Mouse (Mus musculus) embryonic fibroblast, embryonic 13.5 days (primary cell): ENCODE data around the gene Icmt. TPM values are rescaled to one million over a fixed set of nuclear protein-coding genes. Genes with fewer than 3 reads are reported as not detected.
A peak's percentile ranks its signal among the peaks of the same experiment; 100 is the strongest.

Experiments
- H3K27ac ChIP-seq: 2 replicates; pipeline ENCODE4 v1.5.1; 2012; ENCODE audit warnings: low read length, control low read depth, inconsistent platforms; ENCODE audit not compliant: insufficient read depth
- H3K4me1 ChIP-seq: 2 replicates; pipeline ENCODE4 v1.6.1; 2011; ENCODE audit warnings: low read length; ENCODE audit not compliant: control insufficient read depth, insufficient read depth
- H3K4me3 ChIP-seq: 2 replicates; pipeline ENCODE4 v1.5.1; 2011; ENCODE audit warnings: mild to moderate bottlenecking, control low read depth, low read length; ENCODE audit not compliant: insufficient read depth
- CTCF ChIP-seq: IDR thresholded peaks from 2 replicates; pipeline ENCODE4 v1.5.1; 2011; ENCODE audit warnings: mild to moderate bottlenecking, control low read depth, low read length, moderate library complexity, borderline replicate concordance; ENCODE audit not compliant: insufficient read depth
- POLR2A ChIP-seq: IDR thresholded peaks from 2 replicates; pipeline ENCODE4 v1.6.1; 2011; ENCODE audit warnings: low read depth, mild to moderate bottlenecking, control low read depth, low read length, moderate library complexity
- polyA plus RNA-seq: library from polyadenylated mRNA; stranded (reverse); fragments of >200 nt; gene quantifications from 2 replicates; pipeline ENCODE4 v1.2.4, GENCODE M21; 2011; ENCODE audit warnings: low read depth; ENCODE audit not compliant: missing spikeins, insufficient read length

Gene Icmt
- polyA plus RNA-seq, 1 experiment: 34.2 TPM

DNA sequence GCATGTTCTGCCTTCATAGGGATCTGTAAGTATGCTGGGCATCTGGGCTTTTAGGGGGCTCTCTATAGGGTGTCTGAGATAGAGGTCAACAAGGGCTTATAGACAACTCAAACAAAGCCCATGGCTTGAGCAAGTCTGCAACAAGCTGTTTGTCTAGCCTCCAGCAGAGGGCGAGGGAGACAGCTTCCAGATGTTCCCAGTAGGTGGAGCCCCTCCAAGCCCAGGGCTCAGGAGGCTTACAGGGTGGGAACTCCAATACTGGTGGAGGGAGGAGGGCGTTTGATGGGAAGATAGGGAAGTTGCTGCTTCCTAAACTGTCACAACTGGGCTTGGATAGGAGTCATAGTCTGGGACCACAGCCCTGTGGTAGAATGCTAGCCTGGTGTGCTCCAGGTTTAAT lies 35.9 kb downstream of the Icmt start:
- no peak overlapping the region for H3K4me3 ChIP-seq
- no peaks in the 10 kb centered on the region for H3K4me1 ChIP-seq
- peak; percentile 97 for TF ChIP-seq CTCF
- TF ChIP-seq POLR2A: no peak
- no peak overlapping the region for H3K27ac ChIP-seq

DNA sequence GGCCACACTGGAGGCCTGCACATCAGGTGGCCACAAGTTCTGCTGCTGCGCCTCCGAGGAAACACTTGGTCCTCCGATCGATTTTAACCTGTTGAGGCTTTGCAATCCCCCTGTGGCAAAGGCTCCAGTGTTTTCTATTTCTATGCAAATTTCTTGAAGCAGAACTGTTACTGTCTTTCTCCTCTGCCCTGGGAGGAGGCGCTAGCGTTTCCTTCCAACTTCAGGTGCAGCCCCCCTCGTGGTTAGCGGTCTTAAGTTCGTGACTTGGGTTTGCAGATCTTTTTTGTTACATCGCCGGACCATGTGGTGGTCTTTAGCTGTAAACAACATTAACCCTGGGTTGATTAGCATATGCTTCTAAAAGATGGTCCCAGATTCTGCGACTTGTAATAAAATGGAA lies 36.6 kb downstream of the Icmt start:
- no peak overlapping the region for H3K27ac ChIP-seq
- H3K4me1 ChIP-seq: no peaks in the 10 kb centered on the region
- no peak overlapping the region for H3K4me3 ChIP-seq
- TF ChIP-seq CTCF: no peak
- TF ChIP-seq POLR2A: no peak

DNA sequence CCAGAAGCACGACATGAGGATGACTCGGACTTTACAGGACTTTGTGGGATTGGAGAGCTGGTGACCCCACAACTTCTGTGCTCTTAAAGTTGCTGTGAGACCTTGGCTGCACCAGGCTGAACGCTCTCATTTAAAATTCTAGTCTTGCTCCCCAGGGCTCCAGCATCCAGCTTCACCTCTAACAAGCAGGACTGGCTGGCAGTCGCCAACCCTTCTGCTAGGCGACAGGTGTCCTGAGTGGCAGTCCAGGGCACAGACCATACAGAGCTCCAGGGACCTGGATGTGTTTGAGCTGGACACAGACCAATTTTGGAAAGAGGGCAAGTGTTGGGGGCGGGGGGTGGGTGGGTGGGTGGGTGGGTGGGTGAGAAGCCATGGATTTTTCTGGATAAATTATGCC lies 40.7 kb downstream of the Icmt start:
- Histone ChIP-seq H3K4me1 (no peaks in the 10 kb centered on the region), H3K4me3 (no peak overlapping the region), H3K27ac (no peak overlapping the region)
- no peak for TF ChIP-seq POLR2A
- TF ChIP-seq CTCF: no peak

DNA sequence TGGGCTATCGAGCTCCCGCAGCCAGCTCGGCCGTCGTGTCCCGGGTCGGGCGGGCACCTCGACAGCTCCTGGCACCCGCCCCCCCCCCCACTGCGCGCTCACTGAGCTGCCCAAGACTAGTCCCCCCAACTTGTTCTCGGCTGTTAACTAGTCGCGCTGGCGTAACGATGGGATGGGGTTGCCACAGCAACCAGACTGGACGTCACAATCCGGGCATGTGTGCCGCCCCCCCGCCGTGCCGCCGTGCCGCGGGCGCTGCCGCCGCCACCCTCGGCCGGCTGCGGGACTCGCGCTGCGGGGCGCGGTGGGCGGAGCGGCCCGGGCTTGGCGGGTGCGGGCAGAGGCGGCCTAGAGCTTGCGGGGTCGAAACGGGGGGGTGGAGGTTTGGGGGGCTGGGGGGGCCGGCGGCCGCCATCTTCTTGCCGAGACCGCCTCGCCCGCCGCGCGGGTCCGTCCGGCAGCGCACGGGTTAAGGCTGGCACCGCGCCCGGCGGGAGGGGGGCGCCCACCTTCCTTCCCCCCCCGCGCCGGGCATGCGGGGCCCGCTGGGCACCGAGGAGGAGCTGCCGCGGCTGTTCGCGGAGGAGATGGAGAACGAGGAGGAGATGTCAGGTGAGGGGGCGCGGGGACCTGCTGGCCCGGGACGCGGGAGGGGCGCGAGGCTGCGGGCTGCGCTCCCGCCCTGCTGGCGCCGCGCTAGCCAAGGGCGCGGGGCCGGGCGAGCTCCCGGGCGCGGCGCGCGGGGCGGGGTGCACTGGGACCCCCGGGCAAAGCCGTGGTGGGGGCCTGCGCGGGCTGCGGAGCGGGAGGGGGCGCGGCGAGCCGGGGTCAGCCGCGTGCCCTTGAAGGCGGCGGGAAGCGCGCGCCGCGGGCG lies 41.6 kb downstream of the Icmt start, which contains the start of gene Chd5:
Gene Chd5, plus strand, starts transcription at position 233 of the 874 bp plus-strand sequence.
- H3K27ac ChIP-seq: no peak within 1 kb of the TSS
- TF ChIP-seq CTCF: no peak
- TF ChIP-seq POLR2A: no peak
- 0 out of 2 replicates have a peak within 1 kb of the TSS, but pooled peaks have one; percentile 17 for H3K4me3 ChIP-seq
- H3K4me1 ChIP-seq: no peaks in the 10 kb centered on the region

DNA sequence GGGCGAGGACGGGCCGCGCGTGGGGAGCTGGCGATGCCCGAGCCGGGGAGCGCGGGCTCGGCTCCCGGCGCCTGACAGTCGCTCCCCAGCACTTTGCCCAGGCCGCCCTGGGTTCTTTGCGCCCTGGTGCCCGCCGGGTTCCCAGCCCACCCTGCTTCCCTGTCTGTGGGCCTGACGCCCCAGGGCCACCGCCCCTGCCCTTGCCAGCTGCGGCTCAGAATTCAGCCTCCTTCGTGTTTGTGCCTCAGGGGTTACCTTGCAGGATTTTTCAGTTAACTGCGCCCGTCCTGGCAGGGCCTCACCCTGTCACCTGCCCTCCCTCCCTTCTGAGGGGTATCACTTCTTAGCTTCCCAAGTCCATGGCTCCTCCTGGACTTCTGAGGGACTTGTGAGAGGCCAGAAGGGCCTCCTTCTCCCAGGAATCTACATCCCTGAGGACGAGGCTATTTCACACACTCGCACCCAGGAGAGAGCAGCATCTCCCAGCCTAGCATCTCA lies 42.3 kb downstream of the Icmt start:
- H3K4me1 ChIP-seq: no peaks in the 10 kb centered on the region
- H3K27ac ChIP-seq: no peak overlapping the region
- H3K4me3 ChIP-seq: no peak overlapping the region
- TF ChIP-seq POLR2A: no peak
- no peak for TF ChIP-seq CTCF

DNA sequence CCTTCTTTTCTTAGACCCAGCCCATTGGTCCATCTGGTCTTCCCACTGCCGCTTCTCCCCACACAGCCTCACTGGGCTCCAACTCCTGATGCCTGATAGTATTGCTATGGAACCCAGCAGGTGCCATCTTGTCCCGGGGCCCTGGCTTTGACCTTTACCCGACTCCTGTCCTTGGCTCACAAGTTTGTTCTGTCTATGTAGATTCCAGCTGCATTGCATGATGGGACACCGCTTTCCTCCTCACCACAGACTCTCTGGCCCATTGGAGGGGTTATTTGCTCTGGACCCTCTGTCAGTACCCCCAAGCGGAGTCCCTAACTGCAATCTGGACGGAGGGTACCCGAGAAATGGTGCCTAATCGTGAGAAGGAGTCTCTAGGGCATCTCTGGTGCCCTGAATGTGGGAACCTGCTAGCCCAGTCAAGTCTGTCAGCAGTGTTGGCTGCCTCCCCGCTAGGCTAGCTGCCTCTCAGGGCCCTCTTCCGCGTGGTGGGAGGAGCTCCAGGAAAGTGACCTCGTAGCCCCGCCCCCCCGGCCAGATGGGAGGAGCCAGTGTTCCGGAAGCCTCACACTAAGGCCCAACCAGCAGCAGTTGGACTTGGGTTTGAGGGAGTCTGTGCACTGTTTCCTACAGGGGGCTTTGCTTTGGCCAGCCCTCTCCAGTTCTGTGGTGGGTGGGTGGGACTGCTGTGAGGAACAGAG lies 43.7 kb downstream of the Icmt start:
- Histone ChIP-seq H3K27ac (no peak overlapping the region), H3K4me1 (no peaks in the 10 kb centered on the region; the same call in 1 of the 2 replicates), H3K4me3 (no peak overlapping the region)
- TF ChIP-seq POLR2A (no peak), CTCF (no peak)

DNA sequence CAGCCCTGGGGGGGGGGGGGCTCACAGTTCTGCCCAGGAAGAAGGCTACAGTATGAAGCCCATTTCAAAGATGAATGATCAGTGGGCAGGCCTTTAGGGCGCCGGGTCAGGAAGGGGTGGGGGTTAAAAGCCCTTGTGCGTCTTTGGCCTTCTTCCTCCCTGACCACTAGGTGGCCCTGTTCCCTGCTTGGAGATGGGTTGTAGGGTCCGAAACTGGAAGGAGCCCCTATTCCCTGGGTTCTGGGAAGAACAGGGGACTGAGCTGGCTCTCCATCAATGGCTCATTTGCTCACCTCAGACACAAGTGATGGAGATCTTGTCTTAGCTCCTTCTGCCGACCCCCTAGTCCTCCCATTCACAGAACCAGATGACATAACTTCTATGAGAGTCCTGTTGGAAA lies 46.3 kb downstream of the Icmt start:
- Histone ChIP-seq H3K4me1 (no peaks in the 10 kb centered on the region; the same call in 1 of the 2 replicates), H3K27ac (no peak overlapping the region), H3K4me3 (no peak overlapping the region)
- TF ChIP-seq POLR2A (no peak), CTCF (peak; percentile 78; the same call in 1 of the 2 replicates)

DNA sequence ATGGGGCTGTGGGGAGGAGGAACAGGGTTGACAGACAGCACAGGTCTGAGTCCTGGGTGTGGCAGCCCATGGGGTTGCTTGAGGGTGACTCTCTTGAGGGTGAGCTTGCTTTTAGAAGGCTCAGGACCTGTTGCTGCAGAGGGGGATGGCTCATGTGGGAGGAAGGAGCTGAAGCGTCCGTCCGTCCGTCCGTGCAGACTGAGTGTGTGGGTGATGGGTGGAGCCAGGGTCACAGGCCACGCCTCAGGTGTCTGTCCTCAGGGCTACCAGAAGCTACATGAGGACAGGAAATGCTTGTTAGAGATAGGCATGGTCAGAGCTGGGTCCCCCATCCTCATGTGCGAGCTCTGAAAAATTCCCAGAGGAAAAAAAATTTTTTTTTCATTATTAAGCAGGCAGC lies 47.6 kb downstream of the Icmt start:
- Histone ChIP-seq H3K4me1 (no peaks in the 10 kb centered on the region; the same call in 1 of the 2 replicates), H3K4me3 (no peak overlapping the region), H3K27ac (no peak overlapping the region)
- TF ChIP-seq CTCF: no peak
- no peak for TF ChIP-seq POLR2A

DNA sequence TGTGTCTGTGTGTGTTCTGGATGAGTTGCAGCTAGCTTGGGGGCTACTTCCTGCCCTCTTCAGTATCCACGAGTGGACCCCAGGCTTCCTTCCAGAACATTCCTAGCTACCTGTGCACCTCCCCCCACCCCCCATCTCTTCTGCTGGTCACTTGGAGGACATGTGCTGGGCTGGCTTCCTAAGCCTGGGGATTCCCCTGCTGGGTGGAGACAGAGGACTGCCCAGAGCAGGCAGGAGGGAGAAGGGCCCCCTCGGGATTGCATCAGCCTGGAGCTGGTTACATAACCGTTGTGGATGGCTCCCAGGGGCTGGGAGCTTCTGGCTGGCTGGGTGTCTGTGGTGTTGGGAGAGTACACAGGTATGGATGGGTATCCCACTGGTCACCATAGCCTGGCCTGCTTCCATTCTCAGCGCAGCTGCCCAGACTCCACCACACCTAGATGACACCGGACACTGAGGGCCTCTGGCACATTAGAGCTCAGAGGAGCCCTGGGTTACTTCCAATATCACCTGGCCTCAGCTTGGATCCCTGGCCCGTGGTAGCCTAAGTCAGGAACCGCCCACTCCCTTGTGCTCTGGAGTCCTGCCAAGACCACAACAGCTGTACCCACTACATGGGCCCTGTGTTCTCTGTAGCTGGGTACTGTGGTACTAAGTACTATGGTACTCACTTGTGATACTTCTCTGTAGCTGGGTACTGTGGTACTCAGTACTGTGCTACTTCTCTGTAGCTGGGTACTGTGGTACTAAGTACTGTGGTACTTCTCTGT lies 48.3 kb downstream of the Icmt start:
- H3K4me3 ChIP-seq: no peak overlapping the region
- H3K27ac ChIP-seq: no peak overlapping the region
- TF ChIP-seq CTCF: no peak
- no peak for TF ChIP-seq POLR2A
- no peaks in the 10 kb centered on the region; the same call in 1 of the 2 replicates for H3K4me1 ChIP-seq
